Mouse (Mus musculus) colon, adult 2 months (tissue): ENCODE measurements around the gene Chst8. TPM values are rescaled to one million over a fixed set of nuclear protein-coding genes. Genes with fewer than 3 reads are reported as not detected.

Source experiments
- polyA plus RNA-seq: library from polyadenylated mRNA; depleted of rRNA; stranded (reverse); fragments of >200 nt; gene quantifications from 2 replicates; pipeline ENCODE4 v1.2.3, GENCODE M21; 2012; rRNA removed

The Chst8 gene
- 3.7 and 4.0 TPM in 2 replicates for polyA plus RNA-seq

GRCm38 (mm10) chr7:34812531-34813111, at the start of gene Chst8:
Chst8 (minus strand) TSS chr7:34812711.

GRCm38 (mm10) chr7:34656632-34657031, 155.9 kb downstream of the Chst8 start, which contains the start of gene Kctd15:
Kctd15 (minus strand) TSS chr7:34656732.

Other genes with a start within 250 kb of the Chst8 start
- 16.0 and 17.6 TPM in 2 replicates for gene Kctd15, start 156.0 kb downstream of the Chst8 start, polyA plus RNA-seq
- gene Pepd, start 99.7 kb upstream of the Chst8 start, polyA plus RNA-seq = 63.2 and 82.2 TPM in 2 replicates
- gene Cebpg, start 243.9 kb upstream of the Chst8 start, polyA plus RNA-seq = 7.6 and 8.2 TPM in 2 replicates